Mouse (Mus musculus): Measurements from ENCODE around the gene Ephb6.
"Not testable (repeated sequence)": the region's sequence is repeated elsewhere in the genome, so short reads cannot be mapped to it uniquely, and the experiment has no call there.

Ephb6 gene

DNA sequence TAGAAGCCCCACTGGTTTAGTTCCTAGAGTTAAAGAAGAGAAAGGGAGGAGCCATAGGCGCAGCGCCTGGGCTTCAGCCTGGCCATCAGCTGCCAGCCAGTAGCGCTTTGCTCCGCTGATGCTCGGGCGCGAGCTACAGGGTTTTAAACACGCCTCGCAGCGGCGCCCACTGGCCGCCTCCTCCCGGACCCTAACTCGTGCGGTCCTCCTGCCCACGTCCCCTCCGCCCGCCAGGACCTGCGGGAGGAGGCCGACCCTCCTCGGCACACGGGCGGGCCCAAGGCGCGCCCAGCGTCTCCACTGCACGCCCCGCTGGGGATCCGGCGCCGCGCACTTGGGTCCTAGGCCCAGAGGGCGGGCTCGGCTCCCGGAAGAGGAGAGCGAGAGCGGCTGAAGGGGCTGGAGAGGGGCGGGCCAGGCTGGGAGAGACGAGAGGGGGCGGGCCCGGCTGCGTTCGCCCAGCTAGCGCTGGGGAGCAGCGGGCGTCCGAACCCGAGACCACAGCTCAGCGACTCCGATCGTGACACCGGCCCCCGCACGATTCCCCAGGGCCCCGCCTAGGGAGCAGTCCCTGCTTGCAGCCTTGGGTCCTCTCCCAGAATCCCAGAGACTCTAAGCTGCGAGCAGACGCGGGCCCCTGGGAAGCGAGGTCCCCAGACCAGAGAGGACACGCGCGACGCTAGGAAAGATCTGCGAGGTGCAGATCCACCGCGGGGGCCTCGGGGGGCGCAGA, at the start of gene Ephb6:
Gene Ephb6, plus strand, starts transcription at position 422 of the 733 bp plus-strand sequence.
- DNase-seq (ENCODE audit: low read depth, low spot score) = peak; percentile 80

DNA sequence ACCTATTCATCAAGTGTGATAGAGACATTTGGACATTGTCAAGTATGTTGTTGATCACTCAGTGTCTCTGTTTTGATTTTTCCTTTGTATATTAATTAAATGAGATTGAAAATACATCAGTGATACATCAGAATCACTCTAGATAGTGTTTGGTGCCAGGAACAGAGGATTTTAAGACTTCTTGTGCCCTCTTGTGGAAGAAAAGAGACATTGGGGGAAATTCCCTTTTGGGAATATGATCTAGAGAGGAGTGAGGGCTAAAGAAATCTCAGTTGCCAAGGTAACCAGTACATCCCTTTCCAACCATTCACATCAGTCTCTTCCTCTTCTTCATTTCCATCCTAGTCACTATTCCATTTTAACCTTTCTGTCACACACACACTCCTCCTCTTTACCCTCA, 48.9 kb upstream of the Ephb6 start:
- peak; percentile 77 for DNase-seq (ENCODE audit: low read depth, low spot score)

DNA sequence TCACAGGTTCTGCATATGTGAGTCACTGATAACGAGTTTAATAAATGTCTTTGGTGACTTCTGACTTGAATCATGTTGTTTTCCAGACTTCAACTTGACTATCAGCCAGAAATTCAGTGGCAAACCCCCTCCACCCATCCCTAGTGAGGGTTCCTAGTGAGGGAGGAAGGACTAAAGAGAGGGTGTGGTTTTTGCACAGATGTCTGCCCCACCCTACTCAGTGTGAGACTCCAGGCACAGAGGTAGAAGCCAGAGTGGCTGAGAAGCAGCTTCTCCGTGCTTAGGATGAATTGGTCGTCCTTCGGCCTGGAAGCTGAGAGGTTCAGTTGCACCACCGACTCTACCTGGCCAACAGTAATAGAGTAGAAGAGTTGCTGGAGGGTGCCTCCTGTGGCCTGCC, 47.8 kb upstream of the Ephb6 start:
- DNase-seq (ENCODE audit: low read depth, low spot score) = no peak

DNA sequence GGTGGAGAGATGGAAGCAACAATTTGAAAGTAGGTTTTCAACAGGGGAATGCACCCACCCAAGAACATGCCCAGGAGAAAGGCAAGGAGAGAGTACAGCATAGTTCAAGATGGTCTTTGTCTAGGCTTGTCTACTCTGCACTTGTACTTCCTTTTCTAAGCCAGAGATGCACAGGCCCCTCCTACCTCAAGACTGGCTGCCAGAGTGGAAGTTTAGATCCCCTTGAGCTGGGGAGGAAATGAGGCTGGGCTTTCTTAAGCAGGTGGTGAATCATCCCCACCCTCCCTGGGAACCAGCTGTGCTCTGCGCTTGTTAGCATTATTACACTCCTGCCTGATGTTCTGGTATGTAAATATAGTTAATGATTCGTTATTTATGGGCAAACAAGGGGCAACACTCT, 47.0 kb upstream of the Ephb6 start:
- peak; percentile 53 for DNase-seq (ENCODE audit: low read depth, low spot score)

DNA sequence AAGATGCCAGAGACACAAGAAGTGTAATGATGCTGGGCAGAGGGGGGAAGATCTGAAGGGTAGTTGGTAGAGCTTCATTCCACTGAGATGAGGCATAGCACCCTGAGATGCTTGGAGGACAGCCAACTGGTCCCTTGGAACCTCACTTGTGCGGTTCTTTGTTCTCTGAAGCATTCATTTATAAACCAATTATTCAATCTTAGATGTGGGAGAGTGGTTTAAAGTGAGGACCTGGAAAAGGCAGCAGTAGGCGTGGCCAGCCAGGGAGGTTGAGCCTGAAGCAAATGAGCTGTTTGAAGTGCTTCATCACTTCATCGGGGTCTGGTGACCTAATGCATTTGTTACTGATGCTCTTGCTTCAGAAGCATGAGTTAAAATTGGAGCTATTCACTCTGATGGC, 46.0 kb upstream of the Ephb6 start:
- DNase-seq (ENCODE audit: low read depth, low spot score) = no peak

DNA sequence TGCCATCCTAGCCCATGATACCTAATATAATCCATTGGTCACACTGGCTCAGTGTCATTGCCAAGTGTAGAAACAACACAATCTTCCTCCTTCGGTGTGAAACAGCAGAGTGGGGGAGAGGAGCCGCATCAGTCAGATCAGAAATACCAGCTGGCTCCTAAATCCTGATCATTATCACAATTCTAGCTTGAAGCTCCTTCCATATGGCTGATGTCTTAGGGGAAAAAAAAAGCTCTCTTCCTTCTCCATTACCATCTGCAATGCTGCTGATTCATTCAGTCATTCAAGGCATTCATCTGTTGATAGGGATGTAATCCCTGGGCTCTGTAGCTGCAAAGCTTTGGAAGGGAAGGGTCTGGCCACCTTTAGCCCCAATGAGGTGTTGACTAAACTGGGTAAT, 45.0 kb upstream of the Ephb6 start:
- DNase-seq (ENCODE audit: low read depth, low spot score) = peak; percentile 79

DNA sequence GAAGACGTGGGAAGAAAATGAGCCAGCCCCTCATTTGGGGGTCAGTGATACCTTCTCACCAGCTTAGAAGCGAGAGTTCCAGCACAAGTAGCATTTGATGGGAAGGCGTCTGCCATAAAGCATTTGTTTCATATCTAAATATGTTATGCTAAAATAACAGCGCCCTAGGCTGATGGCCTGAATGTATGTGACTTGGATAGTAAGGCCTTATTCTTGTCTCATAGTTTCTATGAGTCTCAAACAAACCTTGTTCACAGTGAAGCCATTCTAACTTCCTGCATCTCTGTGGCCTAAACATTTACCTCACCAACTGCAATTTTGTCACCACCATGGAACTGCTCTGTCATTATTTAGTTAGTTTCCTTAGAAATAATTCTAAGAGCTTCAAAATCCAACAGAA, 42.7 kb upstream of the Ephb6 start:
- no peak for DNase-seq (ENCODE audit: low read depth, low spot score)

DNA sequence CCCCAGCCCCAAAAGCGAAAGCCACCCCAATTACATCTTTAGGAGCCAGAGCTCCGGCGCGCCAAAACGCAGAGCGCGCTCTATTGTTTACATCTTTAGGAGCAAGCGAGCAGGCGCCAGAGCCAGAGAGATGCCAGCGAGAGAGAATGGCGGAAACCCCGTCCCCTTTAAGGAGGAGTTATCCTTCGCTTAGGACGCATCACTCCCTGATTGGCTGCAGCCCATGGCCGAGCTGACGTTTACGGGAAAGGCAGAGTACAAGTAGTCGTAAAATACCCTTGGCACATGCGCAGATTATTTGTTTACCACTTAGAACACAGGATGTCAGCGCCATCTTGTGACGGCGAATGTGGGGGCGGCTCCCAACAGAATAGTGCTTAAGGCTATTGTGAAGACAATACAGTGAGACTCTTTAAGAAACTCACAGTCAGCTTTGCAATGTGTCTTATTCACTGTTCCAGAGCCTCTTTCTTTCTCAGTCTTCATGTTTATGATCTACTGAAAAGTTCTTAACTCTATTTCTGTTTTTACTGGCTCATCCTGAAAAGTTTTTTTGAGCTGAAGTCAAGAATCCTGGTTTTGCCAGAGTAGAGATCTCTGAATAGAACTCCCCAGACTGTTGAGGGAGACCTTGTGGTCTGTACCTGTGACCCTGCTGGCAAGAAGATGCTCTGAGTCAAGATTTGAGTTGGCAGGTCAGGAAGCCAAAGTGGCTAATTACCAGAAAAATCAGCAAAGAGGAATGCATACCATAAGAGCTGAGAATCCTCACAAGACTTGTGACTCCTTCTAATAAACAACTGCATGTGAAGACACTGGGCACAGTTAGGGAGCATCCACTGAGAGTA, 42.0 kb upstream of the Ephb6 start:
- not testable (repeated sequence) for DNase-seq (ENCODE audit: low read depth, low spot score)

DNA sequence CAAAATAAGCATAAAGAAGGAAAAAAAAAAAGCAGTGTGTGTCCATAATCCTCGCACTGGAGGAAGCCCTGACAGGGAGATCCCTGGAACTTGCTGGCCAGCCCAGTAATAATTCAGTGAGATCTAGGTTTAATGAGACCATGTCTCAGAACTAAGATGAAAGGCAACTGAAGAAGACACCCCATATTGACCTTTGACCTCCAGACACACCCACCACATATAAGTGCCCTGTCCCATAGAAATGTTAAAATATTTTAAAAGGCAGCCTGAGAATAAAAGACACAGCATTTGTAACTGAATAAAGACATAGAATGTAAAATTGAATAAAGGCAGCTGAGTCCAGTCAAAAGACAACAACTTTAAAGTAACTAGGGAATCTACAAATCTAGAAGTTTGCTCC, 40.0 kb upstream of the Ephb6 start:
- no peak for DNase-seq (ENCODE audit: low read depth, low spot score)

DNA sequence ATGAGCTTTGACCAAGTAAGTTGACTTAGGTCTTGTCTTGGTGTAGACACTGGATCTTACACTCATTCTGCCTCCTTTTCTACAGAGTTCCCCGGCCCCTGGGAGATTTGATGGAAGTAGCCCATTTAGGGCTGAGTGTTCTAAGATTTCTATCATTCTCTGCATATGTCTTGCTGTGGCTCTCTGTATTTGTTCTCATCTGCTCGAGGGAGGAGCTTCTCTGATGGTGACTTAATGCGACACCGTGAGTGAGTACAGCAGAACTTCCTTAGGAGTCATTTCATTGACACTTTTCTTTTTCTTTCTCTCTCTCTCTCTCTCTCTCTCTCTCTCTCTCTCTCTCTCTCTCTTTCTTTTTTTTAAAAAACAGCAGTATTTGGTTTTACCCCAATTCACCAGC, 38.3 kb upstream of the Ephb6 start:
- no peak for DNase-seq (ENCODE audit: low read depth, low spot score)

DNA sequence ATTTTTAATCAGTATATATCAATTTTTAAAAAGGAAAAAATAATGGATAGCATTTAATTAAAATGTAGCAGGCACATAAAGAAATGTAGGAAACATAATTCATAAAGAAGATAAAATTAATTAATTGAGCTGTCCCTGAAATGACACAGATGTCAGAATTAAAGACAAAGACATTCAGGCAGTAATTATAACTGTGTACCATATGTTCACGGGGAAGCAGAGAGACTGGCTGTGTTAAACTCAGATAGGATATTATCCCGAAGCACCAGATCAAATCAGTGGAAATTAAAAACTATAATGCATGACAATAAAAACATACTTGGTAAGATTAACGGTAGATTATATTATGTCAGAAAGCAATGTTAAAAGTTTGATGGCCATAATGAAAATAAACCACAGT, 36.2 kb upstream of the Ephb6 start:
- DNase-seq (ENCODE audit: low read depth, low spot score) = no peak

DNA sequence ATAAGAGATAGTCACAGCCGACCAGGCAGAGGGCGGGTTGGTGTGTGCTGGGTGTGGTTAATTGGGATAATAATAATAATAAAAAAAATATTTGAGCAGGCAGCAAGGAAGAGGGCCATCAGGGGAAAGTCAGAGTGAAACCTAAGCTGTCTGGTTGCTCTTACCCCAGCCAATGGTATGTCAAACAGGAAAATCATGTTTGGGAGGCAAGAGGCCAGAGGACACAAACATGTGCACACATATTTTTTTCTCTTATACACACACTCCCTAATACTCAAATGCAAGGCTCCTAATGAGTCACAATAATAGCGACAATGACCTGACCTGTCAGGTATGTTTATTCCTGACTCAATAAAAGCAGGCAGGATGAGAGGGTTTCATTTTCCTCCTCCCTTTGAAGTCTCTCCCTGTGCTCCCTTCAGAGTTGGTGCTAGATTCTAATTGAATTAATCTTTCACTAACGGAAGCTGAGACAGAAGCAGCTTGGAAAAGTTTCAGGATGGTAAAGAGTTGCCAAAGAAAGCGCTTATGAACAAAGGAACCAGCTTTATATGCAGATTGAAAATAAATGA, 28.7 kb upstream of the Ephb6 start:
- DNase-seq (ENCODE audit: low read depth, low spot score) = no peak

DNA sequence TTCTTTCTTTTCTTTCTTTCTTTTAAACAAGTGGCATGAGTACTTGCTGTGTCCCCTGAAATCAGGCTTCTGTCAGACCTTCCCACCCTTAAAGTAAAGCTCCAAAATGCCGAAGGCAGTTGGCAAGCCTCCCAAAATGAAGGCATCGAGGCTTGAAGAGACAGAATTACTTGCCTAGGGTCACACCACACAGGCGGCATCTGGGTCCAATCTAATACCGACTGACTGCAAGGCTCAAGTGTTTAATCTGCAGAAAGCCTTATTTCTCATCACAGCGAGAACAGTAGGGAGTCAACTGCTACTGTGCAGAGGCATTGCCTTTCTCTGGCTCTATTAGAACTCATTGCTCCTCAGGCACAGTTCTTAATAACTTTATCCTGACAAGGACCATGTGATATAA, 28.0 kb upstream of the Ephb6 start:
- no peak for DNase-seq (ENCODE audit: low read depth, low spot score)

DNA sequence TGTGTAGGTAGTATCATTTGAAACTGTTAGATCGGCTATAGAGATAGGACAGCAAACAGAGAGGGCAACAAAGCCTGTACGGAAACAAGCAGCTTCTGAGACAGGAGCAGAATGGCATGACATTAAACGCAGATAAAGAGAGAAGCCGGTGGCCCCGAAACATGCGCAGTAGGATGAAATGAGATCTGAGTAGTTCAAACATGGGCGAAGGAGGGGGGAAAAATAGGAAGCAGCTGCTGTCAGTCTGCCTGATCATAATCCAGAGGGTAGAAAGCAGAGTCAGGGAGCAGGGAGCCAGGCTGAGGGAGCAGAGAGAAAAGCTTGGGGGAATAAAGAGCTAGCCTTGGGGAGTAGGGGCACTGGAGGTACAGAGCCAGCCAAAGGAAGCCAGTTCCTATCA, 24.0 kb upstream of the Ephb6 start:
- no peak for DNase-seq (ENCODE audit: low read depth, low spot score)

DNA sequence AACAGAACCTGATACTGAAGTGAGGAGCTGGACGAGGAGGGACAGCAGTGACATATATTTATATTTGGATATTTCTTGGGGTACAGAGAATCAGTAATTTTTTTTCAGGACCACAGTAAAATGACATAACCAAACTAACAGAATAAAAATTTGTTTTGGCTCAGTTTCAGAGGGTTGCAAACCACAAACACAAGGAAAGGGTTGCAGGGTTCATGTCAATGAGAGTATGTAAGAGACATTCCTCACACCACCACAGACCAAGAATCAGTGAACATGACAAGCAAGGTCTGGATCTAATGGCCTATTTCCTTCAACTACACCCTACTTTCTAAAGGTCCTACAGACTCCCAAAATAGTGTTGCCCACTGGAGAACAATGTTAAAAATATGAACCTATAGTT, 23.1 kb upstream of the Ephb6 start:
- no peak for DNase-seq (ENCODE audit: low read depth, low spot score)

DNA sequence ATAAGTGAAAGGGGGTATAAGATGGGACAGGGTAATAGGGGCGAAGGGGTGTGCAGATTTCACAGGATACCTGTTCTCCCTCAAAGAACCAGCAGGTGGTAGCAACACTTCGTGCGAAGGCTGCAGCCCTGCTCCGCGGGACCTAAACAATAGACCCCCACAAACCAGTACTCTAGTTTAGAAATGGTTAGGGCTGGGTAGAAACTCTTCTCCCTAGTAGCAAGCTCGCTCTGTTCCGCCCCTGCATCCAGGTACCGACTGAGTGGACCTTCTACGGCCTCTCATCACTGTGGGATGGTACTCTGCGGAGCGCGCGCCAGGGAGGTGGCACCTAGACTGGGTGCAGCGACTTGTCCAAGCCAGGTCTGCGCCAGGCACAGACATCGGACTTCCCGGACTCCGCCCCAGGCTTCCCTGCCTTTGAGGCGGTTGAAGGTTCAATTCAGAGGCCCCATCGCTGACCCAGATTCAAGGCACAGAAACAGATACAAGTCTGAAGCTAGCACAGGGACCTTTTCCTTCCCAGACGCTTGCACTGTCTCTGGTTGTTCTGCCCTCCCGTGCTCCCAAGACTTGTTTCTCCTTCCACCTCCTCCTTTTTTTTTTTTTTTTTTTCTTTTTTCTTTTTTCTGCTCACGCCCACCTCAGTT, 756 bp upstream of the Ephb6 start:
- DNase-seq (ENCODE audit: low read depth, low spot score) = peak; percentile 76

DNA sequence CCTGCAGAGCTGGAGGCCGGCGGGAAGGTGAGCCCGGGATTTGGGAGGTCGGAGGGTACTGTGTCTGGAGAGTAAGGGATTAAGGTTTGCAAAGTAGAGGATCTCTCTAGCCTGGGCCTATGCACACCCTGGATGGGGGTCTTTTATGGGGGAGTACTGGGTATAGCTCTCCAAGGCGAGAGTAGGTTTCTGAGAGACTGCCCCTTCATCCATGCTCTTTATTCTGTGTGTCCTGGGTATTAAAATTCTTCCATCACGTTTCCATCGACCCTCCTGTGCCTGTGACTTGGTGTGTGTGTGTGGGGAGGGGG, 467 bp downstream of the Ephb6 start:
- no peak for DNase-seq (ENCODE audit: low read depth, low spot score)

DNA sequence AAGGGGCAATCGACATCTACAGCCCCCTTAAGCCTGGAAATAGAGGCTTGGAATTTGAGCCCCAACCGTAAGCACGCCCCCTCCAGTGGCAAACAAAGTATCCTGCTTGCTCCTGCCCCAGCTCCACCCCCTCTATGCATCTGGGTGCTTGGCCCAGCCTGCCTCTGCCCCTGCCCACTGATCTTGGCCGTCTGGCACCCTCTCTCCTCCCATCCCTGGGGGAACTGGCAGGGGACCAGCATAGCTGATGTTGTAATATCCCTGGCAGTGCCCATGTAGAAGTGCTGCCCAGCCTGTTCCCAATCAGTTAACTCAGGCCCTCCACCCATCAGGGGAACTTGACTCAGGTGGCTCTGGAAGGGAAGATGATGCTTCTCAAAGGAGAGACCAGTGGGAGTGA, 932 bp downstream of the Ephb6 start:
- peak; percentile 79 for DNase-seq (ENCODE audit: low read depth, low spot score)

DNA sequence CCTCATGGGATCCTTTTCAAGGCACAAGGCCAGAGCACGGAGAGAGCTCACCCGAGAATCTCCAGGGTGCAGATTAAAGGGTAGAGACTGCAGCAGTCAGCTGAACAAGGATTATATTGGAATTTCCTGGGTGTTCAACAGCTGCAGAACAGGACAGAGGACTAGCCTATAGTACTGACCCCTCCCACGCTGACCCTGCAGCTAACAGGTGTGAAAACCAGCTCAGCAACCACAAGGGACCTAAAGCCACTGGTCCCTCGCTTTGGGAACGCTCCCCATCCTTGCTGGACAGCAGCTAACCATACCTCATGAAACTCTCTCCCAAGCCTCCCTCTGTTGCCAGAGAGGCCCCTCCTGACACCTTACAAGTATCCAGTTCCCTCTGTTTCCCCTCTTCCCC, 2.4 kb downstream of the Ephb6 start:
- no peak for DNase-seq (ENCODE audit: low read depth, low spot score)

DNA sequence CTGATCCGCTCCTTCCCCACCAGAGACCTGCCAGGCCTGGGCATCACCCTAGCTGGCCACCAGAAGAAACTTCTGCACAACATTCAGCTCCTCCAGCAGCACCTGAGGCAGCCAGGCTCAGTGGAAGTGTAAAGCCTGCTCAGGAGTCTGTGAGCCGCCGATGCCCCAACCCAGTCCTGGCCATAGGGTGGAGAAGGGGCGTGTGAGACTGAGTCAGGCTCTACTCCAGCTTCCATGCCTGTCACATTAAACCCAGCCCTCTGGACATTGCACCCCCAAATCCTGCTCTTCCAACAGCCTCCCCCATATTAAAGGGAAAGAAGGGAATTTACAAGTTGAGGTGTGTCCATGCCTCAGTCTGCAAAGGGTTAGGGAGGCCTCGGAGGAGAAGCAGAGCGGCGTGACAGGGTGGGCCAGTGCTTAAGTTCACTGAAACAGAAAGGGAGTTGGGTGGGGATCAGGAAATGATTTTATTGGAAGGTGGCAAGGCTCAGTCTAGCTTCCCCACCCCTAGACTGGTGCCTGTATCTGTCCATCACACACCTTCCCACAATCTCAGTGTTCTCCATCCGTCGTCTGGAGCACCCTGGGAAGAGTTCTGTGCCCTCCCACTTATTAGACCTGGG, 15.0 kb downstream of the Ephb6 start:
- no peak for DNase-seq (ENCODE audit: low read depth, low spot score)

DNA sequence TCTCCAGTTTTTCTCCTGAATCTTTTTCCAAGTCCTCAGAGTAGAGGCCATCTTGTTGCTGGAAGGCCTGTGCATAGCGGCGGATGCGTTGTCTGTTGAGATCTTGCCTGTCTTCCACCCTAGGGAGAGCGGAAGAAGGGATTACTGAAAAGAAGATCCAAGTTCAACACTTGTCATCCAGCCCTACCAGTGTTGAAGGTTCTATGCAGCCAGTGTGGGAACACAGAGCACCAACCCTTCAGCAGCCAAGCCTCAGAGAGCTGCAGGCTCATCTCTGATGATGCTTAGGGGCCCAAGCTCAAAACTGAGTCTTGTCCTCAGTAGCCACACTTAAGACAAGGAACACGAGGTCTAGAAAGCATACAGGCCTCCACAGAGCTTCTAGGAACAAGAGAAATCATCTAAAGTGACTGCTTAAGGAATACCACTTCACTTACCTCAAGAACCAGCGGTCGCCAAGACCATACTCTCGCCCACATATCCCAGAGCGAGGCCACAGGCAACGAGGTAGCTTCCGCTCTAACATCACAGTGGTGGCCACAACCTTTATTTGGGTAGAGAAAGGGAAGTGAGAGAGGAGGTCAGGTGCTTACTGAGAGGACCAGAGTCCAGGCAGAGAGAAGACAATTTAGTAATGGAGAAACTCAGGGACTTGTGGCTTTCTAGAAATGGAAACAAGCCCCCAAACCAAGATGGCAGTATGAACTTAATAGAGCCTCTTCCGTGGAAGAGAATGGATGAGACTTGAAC, 16.1 kb downstream of the Ephb6 start:
- no peak for DNase-seq (ENCODE audit: low read depth, low spot score)
